Mouse (Mus musculus): ENCODE results near the gene Pdgfb.
A peak's percentile ranks its signal among the peaks of the same experiment; 100 is the strongest.

Gene Pdgfb

GRCm38 (mm10) chr15:80034913-80035312 lies 20.1 kb upstream of the Pdgfb start:
- DNase-seq (ENCODE audit: low spot score) = no peak

- DNase-seq (ENCODE audit: low spot score) = no peak
These were observed 19.6 kb upstream of the Pdgfb start for GRCm38 (mm10) chr15:80034366-80034765.

GRCm38 (mm10) chr15:80031133-80031532 lies 16.4 kb upstream of the Pdgfb start:
- no peak for DNase-seq (ENCODE audit: low spot score)

GRCm38 (mm10) chr15:80030399-80030798 lies 15.6 kb upstream of the Pdgfb start:
- no peak for DNase-seq (ENCODE audit: low spot score)

GRCm38 (mm10) chr15:80028862-80029261 lies 14.1 kb upstream of the Pdgfb start:
- no peak for DNase-seq (ENCODE audit: low spot score)

GRCm38 (mm10) chr15:80026689-80027353 lies 12.0 kb upstream of the Pdgfb start:
- DNase-seq (ENCODE audit: low spot score) = no peak

- DNase-seq (ENCODE audit: low spot score) = no peak
These were observed 11.3 kb upstream of the Pdgfb start for GRCm38 (mm10) chr15:80026061-80026460.

GRCm38 (mm10) chr15:80025615-80026014 lies 10.8 kb upstream of the Pdgfb start:
- DNase-seq (ENCODE audit: low spot score) = no peak

- no peak for DNase-seq (ENCODE audit: low spot score)
These were observed 9.8 kb upstream of the Pdgfb start for GRCm38 (mm10) chr15:80024331-80025313.

GRCm38 (mm10) chr15:80020516-80020915 lies 5.7 kb upstream of the Pdgfb start:
- no peak for DNase-seq (ENCODE audit: low spot score)

GRCm38 (mm10) chr15:80019625-80020024 lies 4.8 kb upstream of the Pdgfb start:
- DNase-seq (ENCODE audit: low spot score) = no peak

GRCm38 (mm10) chr15:80019220-80019619 lies 4.4 kb upstream of the Pdgfb start:
- no peak for DNase-seq (ENCODE audit: low spot score)

- no peak for DNase-seq (ENCODE audit: low spot score)
These were observed 2.0 kb upstream of the Pdgfb start for GRCm38 (mm10) chr15:80016563-80017301.

- DNase-seq (ENCODE audit: low spot score) = no peak
These were observed 605 bp upstream of the Pdgfb start for GRCm38 (mm10) chr15:80015211-80015952.

- no peak for DNase-seq (ENCODE audit: low spot score)
These were observed 801 bp downstream of the Pdgfb start for GRCm38 (mm10) chr15:80014031-80014320.

GRCm38 (mm10) chr15:80013256-80014030 lies 1.3 kb downstream of the Pdgfb start:
- no peak for DNase-seq (ENCODE audit: low spot score)

GRCm38 (mm10) chr15:80012527-80013201 lies 2.1 kb downstream of the Pdgfb start:
- peak; percentile 77 for DNase-seq (ENCODE audit: low spot score)

- peak; percentile 79 for DNase-seq (ENCODE audit: low spot score)
These were observed 2.8 kb downstream of the Pdgfb start for GRCm38 (mm10) chr15:80011778-80012526.

GRCm38 (mm10) chr15:80011194-80011593 lies 3.6 kb downstream of the Pdgfb start:
- no peak for DNase-seq (ENCODE audit: low spot score)

GRCm38 (mm10) chr15:80010182-80010558 lies 4.6 kb downstream of the Pdgfb start:
- DNase-seq (ENCODE audit: low spot score) = no peak
